Mouse (Mus musculus): ENCODE results near the gene Antxr1. TPM values are rescaled to one million over a fixed set of nuclear protein-coding genes. Genes with fewer than 3 reads are reported as not detected.

Antxr1 gene
- total and polyA plus RNA-seq, 2 experiments from 2014 or later: 4.2 to 17.9 TPM

DNA sequence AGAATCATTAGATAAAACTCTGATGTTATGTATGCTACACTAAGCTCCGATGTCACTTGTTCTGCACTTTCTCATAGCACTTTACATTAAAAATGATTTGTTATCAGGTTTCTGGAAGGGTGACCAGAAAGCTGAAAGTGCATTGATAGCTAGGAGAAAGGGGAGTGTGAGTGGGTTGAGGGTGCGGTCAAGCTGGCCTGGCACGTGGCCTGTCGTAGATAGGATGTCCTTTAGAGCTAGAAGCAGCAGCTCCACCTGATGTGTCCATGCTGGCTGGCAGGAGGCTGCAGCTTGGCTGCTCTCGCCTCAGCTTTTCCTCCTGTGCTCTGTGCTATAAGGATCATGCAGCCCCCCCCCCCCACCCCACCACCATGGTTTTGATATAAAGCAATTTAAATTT, 243.1 kb downstream of the Antxr1 start:
- no peak for ATAC-seq
- Histone ChIP-seq H3K4me3 (ENCODE audit: low read length) (no peak overlapping the region), H3K27ac (no peak overlapping the region), H3K4me1 (ENCODE audit: insufficient read depth, low read length) (no peaks in the 10 kb centered on the region), H3K27me3 (ENCODE audit: insufficient read depth, low read length) (no peaks in the 10 kb centered on the region), H3K4me2 (ENCODE audit: low read depth, low read length) (no peak overlapping the region), H3K9ac (replicated peaks; ENCODE audit: low read length) (no peak overlapping the region), H3K36me3 (ENCODE audit: insufficient read depth, low read length) (peaks cover 17% of the 10 kb centered on the region), H3K9me3 (ENCODE audit: low read length) (no peaks in the 10 kb centered on the region)
- DNase-seq (ENCODE audit: low spot score): no peak
- WGBS: 82% methylated on average over 5 of the region's 5 CpGs
- no peak for TF ChIP-seq CTCF (IDR thresholded peaks at IDR 0.05; ENCODE audit: low read depth)

DNA sequence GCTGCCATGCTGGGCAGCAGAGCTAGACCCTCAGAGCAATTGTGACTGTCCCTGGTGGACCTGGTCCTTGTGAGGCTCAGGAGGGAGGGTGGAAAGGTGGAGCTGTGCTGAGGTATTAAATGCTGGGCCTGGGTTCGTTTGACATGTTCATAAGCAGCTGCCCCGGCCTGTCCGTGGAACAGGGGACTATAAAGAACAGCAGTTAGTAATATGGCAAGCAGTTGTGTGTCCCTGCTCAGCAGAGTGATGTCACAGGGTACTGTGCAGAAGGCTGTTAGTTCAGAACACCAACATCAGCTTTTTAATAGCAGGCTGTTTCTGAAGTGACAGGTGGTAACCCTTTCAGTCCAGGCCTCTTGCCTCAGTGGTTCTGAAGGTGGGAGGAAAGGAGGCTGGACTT, 244.7 kb downstream of the Antxr1 start:
- Histone ChIP-seq H3K36me3 (ENCODE audit: insufficient read depth, low read length) (peaks cover 28% of the 10 kb centered on the region), H3K4me2 (ENCODE audit: low read depth, low read length) (no peak overlapping the region), H3K4me3 (ENCODE audit: low read length) (no peak overlapping the region), H3K4me1 (ENCODE audit: insufficient read depth, low read length) (no peaks in the 10 kb centered on the region), H3K27ac (no peak overlapping the region), H3K9ac (replicated peaks; ENCODE audit: low read length) (no peak overlapping the region), H3K9me3 (ENCODE audit: low read length) (no peaks in the 10 kb centered on the region), H3K27me3 (ENCODE audit: insufficient read depth, low read length) (no peaks in the 10 kb centered on the region)
- DNase-seq (ENCODE audit: low spot score) (no peak), ATAC-seq (no peak)
- WGBS: 84% methylated on average over 3 of the region's 3 CpGs
- TF ChIP-seq CTCF (IDR thresholded peaks at IDR 0.05; ENCODE audit: low read depth): no peak

DNA sequence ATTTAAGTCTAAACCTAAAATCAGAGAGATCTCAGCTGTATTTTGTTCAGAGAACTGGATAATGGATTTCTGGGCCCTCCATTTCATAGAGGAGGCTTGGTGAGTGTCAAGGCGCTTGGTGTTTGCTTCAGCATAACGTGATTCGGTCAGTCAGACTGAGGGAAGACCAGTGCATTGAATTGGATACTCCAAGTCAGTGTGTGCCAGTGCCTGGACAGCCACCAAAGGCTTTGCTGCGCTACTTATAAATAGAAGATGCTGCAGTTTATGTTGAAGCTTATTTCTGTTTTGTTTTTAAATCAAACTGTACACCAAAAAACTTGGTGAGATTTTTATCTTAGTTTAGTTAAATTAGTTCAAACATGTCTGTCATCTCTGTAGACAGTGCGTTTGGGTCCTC, 247.3 kb downstream of the Antxr1 start:
- Histone ChIP-seq H3K4me1 (ENCODE audit: insufficient read depth, low read length) (no peaks in the 10 kb centered on the region), H3K27ac (no peak overlapping the region), H3K4me3 (ENCODE audit: low read length) (no peak overlapping the region), H3K9ac (replicated peaks; ENCODE audit: low read length) (no peak overlapping the region), H3K4me2 (ENCODE audit: low read depth, low read length) (no peak overlapping the region), H3K27me3 (ENCODE audit: insufficient read depth, low read length) (no peaks in the 10 kb centered on the region), H3K36me3 (ENCODE audit: insufficient read depth, low read length) (peaks cover 38% of the 10 kb centered on the region), H3K9me3 (ENCODE audit: low read length) (no peaks in the 10 kb centered on the region)
- WGBS: 88% methylated on average over 5 of the region's 5 CpGs
- DNase-seq (ENCODE audit: low spot score) (no peak), ATAC-seq (no peak)
- no peak for TF ChIP-seq CTCF (IDR thresholded peaks at IDR 0.05; ENCODE audit: low read depth)

DNA sequence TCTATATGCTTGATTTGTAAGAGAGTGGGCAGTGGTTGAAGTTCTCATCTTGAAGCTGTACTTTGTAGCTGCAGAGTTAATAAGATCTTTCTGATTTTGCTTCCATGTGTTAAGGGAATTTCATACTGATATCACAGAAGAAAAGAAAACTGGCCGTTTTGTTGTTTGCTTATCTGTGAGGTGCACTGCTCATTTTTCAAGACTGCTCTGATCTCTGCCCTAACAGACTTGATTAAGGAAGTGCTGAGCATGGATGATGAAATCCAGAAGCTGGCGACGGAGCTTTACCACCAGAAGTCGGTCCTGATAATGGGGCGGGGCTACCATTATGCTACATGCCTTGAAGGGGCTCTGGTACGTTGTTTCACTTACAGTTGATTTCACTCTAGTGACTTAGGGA, 250.6 kb downstream of the Antxr1 start:
- no peak for TF ChIP-seq CTCF (IDR thresholded peaks at IDR 0.05; ENCODE audit: low read depth)
- ATAC-seq (no peak), DNase-seq (ENCODE audit: low spot score) (no peak)
- H3K9ac ChIP-seq (replicated peaks; ENCODE audit: low read length): no peak overlapping the region
- no peak overlapping the region for H3K27ac ChIP-seq
- no peak overlapping the region for H3K4me2 ChIP-seq (ENCODE audit: low read depth, low read length)
- WGBS: 85% methylated on average over 6 of the region's 6 CpGs
- H3K9me3 ChIP-seq (ENCODE audit: low read length): no peaks in the 10 kb centered on the region
- no peak overlapping the region for H3K4me3 ChIP-seq (ENCODE audit: low read length)
- H3K4me1 ChIP-seq (ENCODE audit: insufficient read depth, low read length): no peaks in the 10 kb centered on the region
- H3K27me3 ChIP-seq (ENCODE audit: insufficient read depth, low read length): no peaks in the 10 kb centered on the region
- peaks cover 52% of the 10 kb centered on the region for H3K36me3 ChIP-seq (ENCODE audit: insufficient read depth, low read length)

Other genes with a start within 250 kb of the Antxr1 start
- gene D6Ertd527e, start 231.1 kb downstream of the Antxr1 start, total RNA-seq (2014; rRNA removed): 0.42 TPM in 1 of 2 replicates, not detected in the other
- 0.10 TPM in 2 replicates for gene D6Ertd527e, start 231.1 kb downstream of the Antxr1 start, polyA plus RNA-seq (2015; fragmentation: Nextera tagmentation; extraction: Ambion mirVana)
- gene Gkn1, start 15.1 kb upstream of the Antxr1 start, total RNA-seq (2014; rRNA removed): not detected in 2 replicates
- gene Gkn1, start 15.1 kb upstream of the Antxr1 start, polyA plus RNA-seq (2015; fragmentation: Nextera tagmentation; extraction: Ambion mirVana): not detected in 2 replicates
- not detected in 2 replicates for gene Gkn2, start 37.5 kb upstream of the Antxr1 start, total RNA-seq (2014; rRNA removed)
- not detected in 2 replicates for gene Gkn2, start 37.5 kb upstream of the Antxr1 start, polyA plus RNA-seq (2015; fragmentation: Nextera tagmentation; extraction: Ambion mirVana)
- gene Gkn3, start 53.1 kb upstream of the Antxr1 start, total RNA-seq (2014; rRNA removed): not detected in 2 replicates
- 0.63 and 0.86 TPM in 2 replicates for gene Gkn3, start 53.1 kb upstream of the Antxr1 start, polyA plus RNA-seq (2015; fragmentation: Nextera tagmentation; extraction: Ambion mirVana)
- 0.05 TPM in 1 of 2 replicates, not detected in the other for gene Bmp10, start 93.2 kb upstream of the Antxr1 start, total RNA-seq (2014; rRNA removed)
- gene Bmp10, start 93.2 kb upstream of the Antxr1 start, polyA plus RNA-seq (2015; fragmentation: Nextera tagmentation; extraction: Ambion mirVana): not detected in 2 replicates
- gene Arhgap25, start 197.4 kb upstream of the Antxr1 start, total RNA-seq (2014; rRNA removed): 1.3 and 1.9 TPM in 2 replicates
- 1.8 and 1.9 TPM in 2 replicates for gene Arhgap25, start 197.4 kb upstream of the Antxr1 start, polyA plus RNA-seq (2015; fragmentation: Nextera tagmentation; extraction: Ambion mirVana)

Data from hindbrain, postnatal 0 days (tissue).